Mouse (Mus musculus): Measurements from ENCODE around the gene Prkcg.

Gene Prkcg

GRCm38 (mm10) chr7:3323826-3324225 lies 34.8 kb downstream of the Prkcg start:
- DNase-seq (ENCODE audit: low spot score): no peak

GRCm38 (mm10) chr7:3327961-3328360 lies 39.0 kb downstream of the Prkcg start:
- DNase-seq (ENCODE audit: low spot score): no peak

GRCm38 (mm10) chr7:3329776-3330546 lies 41.0 kb downstream of the Prkcg start:
- peak; percentile 68 for DNase-seq (ENCODE audit: low spot score)

GRCm38 (mm10) chr7:3331171-3331570 lies 42.2 kb downstream of the Prkcg start:
- DNase-seq (ENCODE audit: low spot score): no peak

- peak; percentile 4 for DNase-seq (ENCODE audit: low spot score)
Observed at GRCm38 (mm10) chr7:3331581-3332223, 42.7 kb downstream of the Prkcg start.

GRCm38 (mm10) chr7:3332224-3332615 lies 43.2 kb downstream of the Prkcg start:
- no peak for DNase-seq (ENCODE audit: low spot score)

- no peak for DNase-seq (ENCODE audit: low spot score)
Observed at GRCm38 (mm10) chr7:3332619-3333521, 43.9 kb downstream of the Prkcg start, which contains the start of gene Cacng7. Cacng7 (plus strand) TSS chr7:3332955.

GRCm38 (mm10) chr7:3333542-3333941 lies 44.6 kb downstream of the Prkcg start:
- no peak for DNase-seq (ENCODE audit: low spot score)

- no peak for DNase-seq (ENCODE audit: low spot score)
Observed at GRCm38 (mm10) chr7:3336412-3336811, 47.4 kb downstream of the Prkcg start.

- no peak for DNase-seq (ENCODE audit: low spot score)
Observed at GRCm38 (mm10) chr7:3338286-3338935, 49.4 kb downstream of the Prkcg start.

GRCm38 (mm10) chr7:3339010-3339409 lies 50.0 kb downstream of the Prkcg start:
- DNase-seq (ENCODE audit: low spot score): no peak

GRCm38 (mm10) chr7:3343861-3344260 lies 54.9 kb downstream of the Prkcg start:
- no peak for DNase-seq (ENCODE audit: low spot score)

- no peak for DNase-seq (ENCODE audit: low spot score)
Observed at GRCm38 (mm10) chr7:3345301-3345700, 56.3 kb downstream of the Prkcg start.

- no peak for DNase-seq (ENCODE audit: low spot score)
Observed at GRCm38 (mm10) chr7:3347366-3348287, 58.6 kb downstream of the Prkcg start.

- DNase-seq (ENCODE audit: low spot score): no peak
Observed at GRCm38 (mm10) chr7:3348326-3348725, 59.3 kb downstream of the Prkcg start.

GRCm38 (mm10) chr7:3349775-3350174 lies 60.8 kb downstream of the Prkcg start:
- no peak for DNase-seq (ENCODE audit: low spot score)

- no peak for DNase-seq (ENCODE audit: low spot score)
Observed at GRCm38 (mm10) chr7:3351536-3351935, 62.6 kb downstream of the Prkcg start.

- no peak for DNase-seq (ENCODE audit: low spot score)
Observed at GRCm38 (mm10) chr7:3354850-3355249, 65.9 kb downstream of the Prkcg start.

- DNase-seq (ENCODE audit: low spot score): no peak
Observed at GRCm38 (mm10) chr7:3360678-3361077, 71.7 kb downstream of the Prkcg start.

- no peak for DNase-seq (ENCODE audit: low spot score)
Observed at GRCm38 (mm10) chr7:3365547-3366279, 76.7 kb downstream of the Prkcg start.

All from urinary bladder, postnatal 25 days (tissue).